Mouse (Mus musculus): ENCODE data around the gene Cd44. TPM values are rescaled to one million over a fixed set of nuclear protein-coding genes. Genes with fewer than 3 reads are reported as not detected.

The Cd44 gene
- polyA plus RNA-seq, 1 experiment from 2014 or later: 7.0 TPM

GRCm38 (mm10) chr2:102886306-102886935 lies 15.0 kb downstream of the Cd44 start:
- ATAC-seq (ENCODE audit: low read depth): no peak
- peaks cover 5% of the 10 kb centered on the region; the same call in 1 of the 2 replicates for H3K4me1 ChIP-seq (replicated peaks)

DNA sequence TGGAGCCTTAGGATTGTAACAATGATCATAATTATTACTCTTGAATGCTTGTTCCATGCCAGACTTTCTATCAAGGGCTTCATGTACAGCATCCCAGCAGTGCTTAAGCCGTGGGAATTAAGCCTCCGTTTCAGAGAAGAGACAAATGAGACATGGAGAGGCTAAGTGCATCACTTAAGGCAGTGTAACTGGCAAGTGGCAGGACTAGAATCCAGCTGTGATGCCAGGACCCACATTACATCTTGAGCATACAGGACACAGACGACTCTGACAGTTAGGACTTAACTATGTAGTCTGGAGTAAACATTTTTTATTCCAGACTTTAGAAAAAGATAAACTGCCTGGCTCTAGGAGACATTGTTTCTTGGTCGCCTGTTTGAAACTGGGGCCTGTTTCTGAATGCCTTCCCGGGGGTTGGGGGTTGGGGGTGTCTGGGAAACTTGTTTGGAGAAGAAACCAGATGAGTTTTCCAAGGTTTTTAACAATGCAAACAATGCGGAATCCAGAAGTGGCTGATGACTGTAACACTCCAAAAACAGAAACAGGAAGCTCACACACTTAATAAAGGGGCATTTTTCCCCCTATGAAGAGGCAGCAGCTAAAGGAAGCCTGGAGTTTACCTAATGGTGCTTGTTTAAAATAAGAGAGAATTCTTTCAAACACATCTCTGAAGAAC lies 18.7 kb downstream of the Cd44 start:
- ATAC-seq (ENCODE audit: low read depth): no peak
- Histone ChIP-seq H3K4me2 (no peak overlapping the region), H3K36me3 (no peaks in the 10 kb centered on the region), H3K9me3 (no peaks in the 10 kb centered on the region), H3K27ac (replicated peaks) (no peak overlapping the region), H3K27me3 (no peaks in the 10 kb centered on the region), H3K9ac (no peak overlapping the region), H3K4me1 (replicated peaks) (peaks cover 5% of the 10 kb centered on the region; the same call in 1 of the 2 replicates), H3K4me3 (no peak overlapping the region)
- 50% methylated on average over 6 of the region's 6 CpGs for WGBS

More at GRCm38 (mm10) chr2:102886306-102886935, 15.0 kb downstream of the Cd44 start:
- no peak overlapping the region for H3K4me2 ChIP-seq
- no peaks in the 10 kb centered on the region for H3K27me3 ChIP-seq
- H3K36me3 ChIP-seq: no peaks in the 10 kb centered on the region
- H3K27ac ChIP-seq (replicated peaks): no peak overlapping the region
- H3K9me3 ChIP-seq: no peaks in the 10 kb centered on the region
- WGBS: 89% methylated on average over 6 of the region's 6 CpGs
- no peak overlapping the region for H3K4me3 ChIP-seq
- H3K9ac ChIP-seq: no peak overlapping the region

GRCm38 (mm10) chr2:102882004-102882588 lies 19.4 kb downstream of the Cd44 start:
- Histone ChIP-seq H3K27ac (replicated peaks) (no peak overlapping the region), H3K4me3 (no peak overlapping the region), H3K9ac (no peak overlapping the region), H3K9me3 (no peaks in the 10 kb centered on the region), H3K4me2 (no peak overlapping the region), H3K36me3 (no peaks in the 10 kb centered on the region), H3K27me3 (no peaks in the 10 kb centered on the region), H3K4me1 (replicated peaks) (peaks cover 5% of the 10 kb centered on the region; the same call in 1 of the 2 replicates)
- ATAC-seq (ENCODE audit: low read depth): no peak
- WGBS: 76% methylated on average over 8 of the region's 8 CpGs

DNA sequence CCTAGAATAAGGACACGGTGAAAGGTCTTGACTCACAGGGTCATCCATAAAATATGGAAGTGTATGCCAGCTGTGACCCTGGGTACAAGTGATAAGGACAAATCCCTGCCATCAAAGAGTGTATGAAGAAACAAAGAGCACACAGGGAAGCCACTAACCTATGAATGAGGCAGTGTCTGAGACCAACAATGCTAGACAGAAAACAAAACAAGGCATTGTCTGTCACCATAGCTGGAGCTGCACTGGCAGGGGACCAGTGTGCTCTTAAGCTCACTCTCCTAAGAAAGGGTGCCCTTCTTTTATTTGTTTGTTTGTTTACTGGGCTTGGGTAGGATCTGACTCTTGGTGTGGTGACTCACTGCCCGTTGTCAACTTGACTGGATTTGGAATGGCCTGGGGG lies 23.0 kb downstream of the Cd44 start:
- ATAC-seq (ENCODE audit: low read depth): no peak
- no peaks in the 10 kb centered on the region for H3K27me3 ChIP-seq
- no peak overlapping the region for H3K27ac ChIP-seq (replicated peaks)
- no peak overlapping the region for H3K4me3 ChIP-seq
- no peaks in the 10 kb centered on the region for H3K9me3 ChIP-seq
- H3K36me3 ChIP-seq: no peaks in the 10 kb centered on the region
- no peak overlapping the region for H3K9ac ChIP-seq
- peaks cover 6% of the 10 kb centered on the region; the same call in 1 of the 2 replicates for H3K4me1 ChIP-seq (replicated peaks)
- WGBS: 49% methylated on average over 2 of the region's 2 CpGs
- H3K4me2 ChIP-seq: no peak overlapping the region

GRCm38 (mm10) chr2:102877463-102877862 lies 24.0 kb downstream of the Cd44 start:
- Histone ChIP-seq H3K4me1 (replicated peaks) (peaks cover 10% of the 10 kb centered on the region; the same call in 1 of the 2 replicates), H3K4me2 (no peak overlapping the region), H3K27me3 (no peaks in the 10 kb centered on the region), H3K4me3 (no peak overlapping the region), H3K9ac (no peak overlapping the region), H3K27ac (replicated peaks) (no peak overlapping the region), H3K36me3 (no peaks in the 10 kb centered on the region), H3K9me3 (no peaks in the 10 kb centered on the region)
- WGBS: 92% methylated on average over 4 of the region's 4 CpGs
- no peak for ATAC-seq (ENCODE audit: low read depth)

DNA sequence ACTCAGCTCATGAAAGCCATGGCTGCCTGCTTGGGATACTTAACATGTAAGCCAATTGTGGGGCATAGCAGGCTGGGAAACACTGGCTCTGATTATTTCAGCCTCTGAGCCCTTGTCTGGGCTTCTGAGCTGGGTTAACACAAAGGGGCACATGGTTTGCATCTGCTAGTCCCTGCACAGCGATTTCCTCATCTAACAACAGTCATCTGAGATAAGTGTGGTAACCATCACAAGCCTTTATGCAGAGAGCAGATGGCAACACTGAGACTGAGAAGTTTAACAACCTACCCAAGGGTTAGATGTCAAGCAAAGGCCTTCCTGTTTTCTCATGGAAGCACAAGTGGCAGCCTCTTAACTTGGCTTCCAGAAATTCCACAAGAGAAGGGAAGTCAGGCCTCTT lies 25.3 kb downstream of the Cd44 start:
- Histone ChIP-seq H3K4me3 (no peak overlapping the region), H3K9ac (no peak overlapping the region), H3K4me1 (replicated peaks) (0 out of 2 replicates have a peak, but pooled peaks cover 7% of the 10 kb centered on the region), H3K27me3 (no peaks in the 10 kb centered on the region), H3K4me2 (no peak overlapping the region), H3K27ac (replicated peaks) (no peak overlapping the region), H3K9me3 (no peaks in the 10 kb centered on the region), H3K36me3 (no peaks in the 10 kb centered on the region)
- no peak for ATAC-seq (ENCODE audit: low read depth)
- WGBS: 73% methylated on average over 1 of the region's 1 CpGs

GRCm38 (mm10) chr2:102873848-102874247 lies 27.6 kb downstream of the Cd44 start:
- Histone ChIP-seq H3K27ac (replicated peaks) (no peak overlapping the region), H3K4me3 (no peak overlapping the region), H3K9ac (no peak overlapping the region), H3K9me3 (no peaks in the 10 kb centered on the region), H3K4me1 (replicated peaks) (0 out of 2 replicates have a peak, but pooled peaks cover 7% of the 10 kb centered on the region), H3K36me3 (no peaks in the 10 kb centered on the region), H3K27me3 (no peaks in the 10 kb centered on the region), H3K4me2 (no peak overlapping the region)
- no peak for ATAC-seq (ENCODE audit: low read depth)
- 58% methylated on average over 4 of the region's 4 CpGs for WGBS

DNA sequence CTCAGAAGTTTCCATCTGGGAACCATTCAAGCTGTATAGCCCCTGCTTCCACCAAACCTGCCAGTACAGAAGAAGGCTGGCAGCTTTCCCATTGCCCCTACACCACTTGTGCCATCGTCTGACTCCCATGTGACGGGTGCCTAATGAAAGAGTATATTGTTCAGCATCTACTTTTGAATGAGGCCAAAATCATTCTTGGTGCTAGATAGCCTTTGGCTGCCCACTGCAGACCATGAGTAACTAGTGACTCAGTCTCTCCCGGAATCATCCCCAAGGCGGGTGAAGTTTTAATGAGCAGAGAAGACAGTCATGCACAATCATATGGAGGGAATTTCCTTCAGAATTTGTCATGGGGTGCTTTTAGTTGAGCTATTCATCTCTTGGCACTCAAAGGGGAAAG lies 28.3 kb downstream of the Cd44 start:
- H3K9me3 ChIP-seq: no peaks in the 10 kb centered on the region
- no peak overlapping the region for H3K27ac ChIP-seq (replicated peaks)
- H3K27me3 ChIP-seq: no peaks in the 10 kb centered on the region
- no peak overlapping the region for H3K4me3 ChIP-seq
- H3K36me3 ChIP-seq: no peaks in the 10 kb centered on the region
- H3K4me1 ChIP-seq (replicated peaks): 0 out of 2 replicates have a peak, but pooled peaks cover 7% of the 10 kb centered on the region
- H3K9ac ChIP-seq: no peak overlapping the region
- 77% methylated on average over 4 of the region's 4 CpGs for WGBS
- H3K4me2 ChIP-seq: no peak overlapping the region
- ATAC-seq (ENCODE audit: low read depth): no peak

- no peaks in the 10 kb centered on the region for H3K36me3 ChIP-seq
- no peaks in the 10 kb centered on the region for H3K27me3 ChIP-seq
- no peak overlapping the region for H3K4me3 ChIP-seq
- WGBS: 87% methylated on average over 2 of the region's 2 CpGs
- H3K4me1 ChIP-seq (replicated peaks): 0 out of 2 replicates have a peak, but pooled peaks cover 7% of the 10 kb centered on the region
- no peak overlapping the region for H3K9ac ChIP-seq
- no peak for ATAC-seq (ENCODE audit: low read depth)
- H3K9me3 ChIP-seq: no peaks in the 10 kb centered on the region
- H3K4me2 ChIP-seq: no peak overlapping the region
- no peak overlapping the region for H3K27ac ChIP-seq (replicated peaks)
Observed at GRCm38 (mm10) chr2:102872436-102872835, 29.0 kb downstream of the Cd44 start.

- no peaks in the 10 kb centered on the region for H3K9me3 ChIP-seq
- H3K4me3 ChIP-seq: no peak overlapping the region
- peaks cover 6% of the 10 kb centered on the region; the same call in 1 of the 2 replicates for H3K4me1 ChIP-seq (replicated peaks)
- WGBS: 88% methylated on average over 2 of the region's 2 CpGs
- no peak for ATAC-seq (ENCODE audit: low read depth)
- no peaks in the 10 kb centered on the region for H3K27me3 ChIP-seq
- no peaks in the 10 kb centered on the region for H3K36me3 ChIP-seq
- no peak overlapping the region for H3K9ac ChIP-seq
- H3K4me2 ChIP-seq: no peak overlapping the region
- no peak overlapping the region for H3K27ac ChIP-seq (replicated peaks)
Observed at GRCm38 (mm10) chr2:102868444-102868843, 33.0 kb downstream of the Cd44 start.

DNA sequence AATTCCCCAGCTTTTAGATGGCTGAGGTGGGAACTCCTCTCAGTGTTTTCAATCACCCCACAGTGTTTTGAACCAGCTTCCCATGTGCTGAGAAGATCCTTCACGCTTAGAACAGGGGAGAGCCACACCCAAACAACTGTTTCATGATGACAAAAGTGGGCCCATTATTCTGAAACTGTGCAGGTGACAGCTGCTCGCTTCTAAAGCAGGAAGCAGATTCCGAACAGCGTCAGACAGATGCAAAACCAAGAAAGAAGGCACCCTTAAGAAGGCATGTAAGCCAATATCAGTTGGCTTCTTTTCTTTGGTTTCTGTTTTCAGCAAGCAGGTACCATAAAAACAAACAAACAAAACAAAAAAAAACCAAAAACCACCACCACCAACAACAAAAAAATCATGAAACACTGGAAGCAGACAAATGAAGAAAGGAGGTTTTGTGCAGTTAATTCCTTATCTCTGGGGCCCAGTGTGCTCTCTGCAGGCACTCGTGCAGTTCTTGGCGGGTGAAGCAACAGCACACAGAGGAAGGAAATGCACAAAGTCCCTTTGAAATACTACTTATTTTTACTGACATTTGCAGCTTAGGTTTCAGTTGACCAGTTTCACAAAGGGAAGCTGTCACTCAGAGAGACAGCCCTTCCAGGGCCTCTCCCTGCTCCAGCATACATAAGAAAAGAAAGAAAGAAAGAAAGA lies 33.9 kb downstream of the Cd44 start:
- H3K36me3 ChIP-seq: no peaks in the 10 kb centered on the region
- WGBS: 61% methylated on average over 6 of the region's 6 CpGs
- H3K9me3 ChIP-seq: no peaks in the 10 kb centered on the region
- no peak overlapping the region for H3K27ac ChIP-seq (replicated peaks)
- no peak overlapping the region for H3K4me3 ChIP-seq
- no peaks in the 10 kb centered on the region; the same call in 1 of the 2 replicates for H3K4me1 ChIP-seq (replicated peaks)
- no peaks in the 10 kb centered on the region for H3K27me3 ChIP-seq
- H3K9ac ChIP-seq: no peak overlapping the region
- no peak for ATAC-seq (ENCODE audit: low read depth)
- H3K4me2 ChIP-seq: no peak overlapping the region

DNA sequence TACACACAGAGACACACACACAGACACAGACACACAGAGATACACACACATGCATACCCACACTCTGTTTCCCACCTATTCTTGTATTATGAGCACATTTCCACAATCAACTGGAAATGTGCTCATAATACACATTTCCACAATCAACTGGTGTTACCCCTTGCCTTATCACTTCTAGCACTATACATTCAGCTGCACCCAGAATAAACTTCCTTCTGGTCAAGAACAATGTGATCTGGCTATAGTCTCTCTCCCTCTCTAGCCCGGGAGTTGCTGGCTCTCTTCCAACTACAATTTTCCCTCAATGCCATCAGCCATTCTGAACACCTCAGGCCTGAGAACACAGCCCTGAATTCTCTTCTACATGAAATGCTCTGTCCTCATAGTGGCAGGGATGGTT lies 34.9 kb downstream of the Cd44 start:
- Histone ChIP-seq H3K4me1 (replicated peaks) (no peaks in the 10 kb centered on the region; the same call in 1 of the 2 replicates), H3K4me3 (no peak overlapping the region), H3K36me3 (no peaks in the 10 kb centered on the region), H3K27ac (replicated peaks) (no peak overlapping the region), H3K9me3 (no peaks in the 10 kb centered on the region), H3K27me3 (no peaks in the 10 kb centered on the region), H3K9ac (no peak overlapping the region), H3K4me2 (no peak overlapping the region)
- 31% methylated on average over 1 of the region's 1 CpGs for WGBS
- no peak for ATAC-seq (ENCODE audit: low read depth)

Data from neural tube, embryonic 13.5 days (tissue).